Mouse (Mus musculus): ENCODE measurements around the gene Tsen2.

Tsen2 gene

GRCm38 (mm10) chr6:115538645-115539429 is 5.6 kb upstream of the Tsen2 start:
- DNase-seq (ENCODE audit: low read depth, low spot score) = peak; percentile 65

GRCm38 (mm10) chr6:115541676-115542275 is 2.7 kb upstream of the Tsen2 start:
- no peak for DNase-seq (ENCODE audit: low read depth, low spot score)

GRCm38 (mm10) chr6:115542341-115542740 is 2.1 kb upstream of the Tsen2 start:
- DNase-seq (ENCODE audit: low read depth, low spot score) = peak; percentile 17

- DNase-seq (ENCODE audit: low read depth, low spot score) = peak; percentile 69
Observed at GRCm38 (mm10) chr6:115546276-115546675, 1.8 kb downstream of the Tsen2 start.

- DNase-seq (ENCODE audit: low read depth, low spot score) = no peak
Observed at GRCm38 (mm10) chr6:115555485-115555884, 11.0 kb downstream of the Tsen2 start.

GRCm38 (mm10) chr6:115558176-115558575 is 13.7 kb downstream of the Tsen2 start:
- DNase-seq (ENCODE audit: low read depth, low spot score) = no peak

- no peak for DNase-seq (ENCODE audit: low read depth, low spot score)
Observed at GRCm38 (mm10) chr6:115559651-115560632, 15.5 kb downstream of the Tsen2 start.

- no peak for DNase-seq (ENCODE audit: low read depth, low spot score)
Observed at GRCm38 (mm10) chr6:115565479-115566045, 21.1 kb downstream of the Tsen2 start.

- no peak for DNase-seq (ENCODE audit: low read depth, low spot score)
Observed at GRCm38 (mm10) chr6:115574171-115574570, 29.7 kb downstream of the Tsen2 start.

- no peak for DNase-seq (ENCODE audit: low read depth, low spot score)
Observed at GRCm38 (mm10) chr6:115577407-115577806, 32.9 kb downstream of the Tsen2 start.

- no peak for DNase-seq (ENCODE audit: low read depth, low spot score)
Observed at GRCm38 (mm10) chr6:115577941-115578340, 33.5 kb downstream of the Tsen2 start.

- DNase-seq (ENCODE audit: low read depth, low spot score) = no peak
Observed at GRCm38 (mm10) chr6:115580810-115581209, 36.3 kb downstream of the Tsen2 start.

GRCm38 (mm10) chr6:115582328-115583115 is 38.1 kb downstream of the Tsen2 start:
- DNase-seq (ENCODE audit: low read depth, low spot score) = no peak

- DNase-seq (ENCODE audit: low read depth, low spot score) = no peak
Observed at GRCm38 (mm10) chr6:115583430-115584125, 39.1 kb downstream of the Tsen2 start.

GRCm38 (mm10) chr6:115584176-115584575 is 39.7 kb downstream of the Tsen2 start:
- DNase-seq (ENCODE audit: low read depth, low spot score) = no peak

GRCm38 (mm10) chr6:115586321-115586720 is 41.9 kb downstream of the Tsen2 start:
- DNase-seq (ENCODE audit: low read depth, low spot score) = no peak

GRCm38 (mm10) chr6:115591692-115592359 is 47.4 kb downstream of the Tsen2 start:
- DNase-seq (ENCODE audit: low read depth, low spot score) = no peak

GRCm38 (mm10) chr6:115592458-115592857 is 48.0 kb downstream of the Tsen2 start, which contains the start of gene Mkrn2os:
TSS of gene Mkrn2os (minus strand) at chr6:115592576.
- no peak for DNase-seq (ENCODE audit: low read depth, low spot score)

GRCm38 (mm10) chr6:115593252-115593651 is 48.8 kb downstream of the Tsen2 start:
- no peak for DNase-seq (ENCODE audit: low read depth, low spot score)

- DNase-seq (ENCODE audit: low read depth, low spot score) = no peak
Observed at GRCm38 (mm10) chr6:115594463-115594862, 50.0 kb downstream of the Tsen2 start.

Data from A20 (cell line).